Mouse (Mus musculus) erythroblast, adult 5-6 weeks (primary cell): ENCODE measurements around the gene Cdk2ap1. TPM values are rescaled to one million over a fixed set of nuclear protein-coding genes. Genes with fewer than 3 reads are reported as not detected.
"Not testable (repeated sequence)": the region's sequence is repeated elsewhere in the genome, so short reads cannot be mapped to it uniquely, and the experiment has no call there.

Experiments used
- ATAC-seq: replicated peaks from 2 replicates; pipeline ENCODE4 v1.8.0; 2016; ENCODE audit warnings: moderate number of reproducible peaks, mild to moderate bottlenecking, moderate TSS enrichment, inconsistent platforms; ENCODE audit not compliant: poor library complexity, low FRiP score, severe bottlenecking
- total RNA-seq, 2 experiments: library from RNA; stranded (forward) in 1 of 2; stranded (reverse) in 1 of 2; fragments of 150-400 nt in 1 of 2; fragments of 200-764, 138-1000 nt in 1 of 2; gene quantifications; 2 replicates each; pipeline versions ENCODE4 v1.2.3 to v1.2.4; 2015 to 2017; ENCODE audit warnings: low replicate concordance in 2 of 2

The Cdk2ap1 gene
- total RNA-seq, 2 experiments from 2014 or later = 55.1 to 56.3 TPM

DNA sequence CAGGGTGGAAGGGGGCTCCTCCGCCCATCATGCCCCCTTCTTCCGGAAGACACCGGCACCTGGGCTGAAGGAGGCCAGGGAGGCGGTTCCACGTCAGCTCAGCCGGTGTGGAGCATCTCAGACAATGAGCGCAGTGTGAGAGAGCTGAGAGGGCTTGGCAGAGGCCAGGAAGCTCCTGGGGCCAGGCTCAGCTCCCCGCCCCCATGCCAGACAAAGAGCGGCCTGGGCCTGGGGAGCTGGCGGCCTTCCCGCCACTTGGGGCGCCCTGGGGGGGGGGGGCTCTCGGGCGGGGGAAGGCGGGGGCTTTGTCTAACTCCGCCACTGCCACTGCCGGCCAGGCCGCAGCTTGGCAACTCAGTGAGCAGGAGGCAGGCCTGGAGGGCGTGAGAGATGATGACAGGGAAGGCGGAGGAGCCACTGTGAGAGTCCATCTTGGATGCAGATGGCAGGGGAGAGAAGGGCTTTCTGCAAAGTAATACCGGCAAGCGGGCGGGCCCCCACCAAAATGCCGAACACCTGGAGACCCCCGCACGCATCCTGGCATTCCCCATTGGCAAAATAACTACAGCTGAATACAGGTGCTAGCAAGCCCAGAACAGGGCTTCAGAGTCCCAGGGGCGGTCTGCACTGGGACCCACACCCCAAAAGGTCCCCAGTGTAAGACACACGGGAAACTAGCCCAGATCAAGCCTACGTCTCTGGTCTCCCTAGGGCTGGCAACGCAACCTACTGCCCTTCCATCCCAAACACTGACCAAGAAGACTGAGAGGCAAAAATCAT lies 10.6 kb downstream of the Cdk2ap1 start:
- ATAC-seq = peak; percentile 26; the same call in 1 of the 2 replicates

DNA sequence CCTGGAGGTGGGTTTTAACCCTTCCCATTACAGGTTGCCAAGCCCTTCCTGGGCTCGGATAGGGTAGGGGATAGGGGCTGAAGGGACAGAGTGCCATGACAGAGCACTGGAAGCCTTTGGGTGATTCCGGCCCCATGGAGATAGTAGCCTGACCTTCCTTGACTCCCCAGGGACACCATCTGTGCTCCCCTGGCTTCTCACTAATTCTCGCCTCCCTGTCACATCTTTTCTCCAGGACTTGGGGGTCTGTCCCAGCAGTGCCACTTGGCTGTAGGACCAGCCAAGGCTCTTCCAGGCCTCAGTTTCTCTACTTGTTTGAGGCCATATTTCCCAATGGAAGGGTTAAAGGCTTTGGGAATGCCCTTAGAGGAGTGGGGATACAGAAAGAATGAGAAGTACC lies 11.3 kb downstream of the Cdk2ap1 start:
- no peak for ATAC-seq

DNA sequence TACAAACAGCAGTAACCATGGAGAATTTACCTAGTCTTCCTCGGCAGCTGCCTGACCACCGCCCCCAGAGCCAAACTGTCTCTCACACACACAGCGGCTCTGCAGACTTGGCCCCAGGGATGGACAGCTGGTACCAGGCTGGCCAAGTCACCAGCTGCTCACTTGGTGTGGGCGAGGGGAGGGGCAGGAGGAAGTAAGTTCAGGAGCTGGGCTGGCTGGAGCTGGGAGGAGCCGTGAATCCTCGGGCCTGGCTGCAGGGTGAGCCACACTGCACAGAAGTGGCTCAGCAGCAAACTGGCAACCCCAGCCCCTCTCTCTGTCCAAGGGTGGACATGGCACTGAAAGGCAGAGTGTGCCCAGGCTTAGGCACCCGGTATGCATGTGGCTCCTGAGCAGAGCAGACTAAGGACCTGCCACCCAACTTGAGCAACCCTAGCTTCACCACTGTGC lies 11.7 kb downstream of the Cdk2ap1 start:
- ATAC-seq = 0 out of 2 replicates have a peak, but pooled peaks have one; percentile 8

GRCm38 (mm10) chr5:124350350-124350749 lies 12.5 kb downstream of the Cdk2ap1 start:
- no peak for ATAC-seq

- ATAC-seq = no peak
Observed at GRCm38 (mm10) chr5:124349196-124349595, 13.7 kb downstream of the Cdk2ap1 start.

DNA sequence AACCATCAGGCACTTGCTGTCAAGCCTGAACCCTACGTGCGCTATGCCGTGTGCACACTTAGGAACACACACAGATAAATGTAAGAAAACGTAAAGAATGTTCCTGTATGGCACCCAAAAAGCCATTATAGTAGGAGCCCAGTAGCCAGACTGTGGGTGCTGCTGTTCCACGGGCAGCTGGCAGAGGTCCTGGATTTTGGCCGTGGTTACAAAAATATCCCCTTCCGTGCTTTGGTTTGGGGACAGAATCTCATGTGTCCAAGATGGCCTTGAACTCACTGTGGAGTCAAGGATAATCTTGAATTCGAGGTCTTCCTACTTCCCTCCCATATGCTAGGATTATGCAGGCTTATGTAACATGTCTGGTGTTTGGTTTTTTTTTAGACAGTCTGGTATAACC lies 20.0 kb downstream of the Cdk2ap1 start:
- ATAC-seq = no peak

- ATAC-seq = not testable (repeated sequence)
Observed at GRCm38 (mm10) chr5:124341753-124342339, 21.0 kb downstream of the Cdk2ap1 start.

GRCm38 (mm10) chr5:124338791-124339190 lies 24.1 kb downstream of the Cdk2ap1 start:
- no peak; the same call in 1 of the 2 replicates for ATAC-seq

DNA sequence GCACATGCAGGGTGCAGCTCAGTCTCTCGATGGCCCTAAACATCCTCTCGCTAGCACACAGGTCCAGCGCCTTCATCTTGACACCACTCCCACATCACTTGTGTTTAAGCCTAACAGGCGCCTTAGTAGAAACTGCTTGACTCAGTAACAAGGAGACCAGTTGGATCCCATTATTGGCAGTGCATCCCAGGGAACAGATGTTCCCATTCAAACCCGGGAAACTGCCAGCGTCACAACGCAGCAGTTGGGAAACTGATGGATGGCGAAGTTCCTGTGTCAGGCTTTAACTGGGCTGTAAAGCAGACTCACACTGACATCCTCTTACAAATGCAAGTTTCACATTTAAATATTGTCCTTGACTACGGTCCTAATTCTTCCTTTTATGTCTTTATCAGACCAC lies 25.0 kb downstream of the Cdk2ap1 start:
- no peak for ATAC-seq

- ATAC-seq = no peak
Observed at GRCm38 (mm10) chr5:124337103-124337502, 25.8 kb downstream of the Cdk2ap1 start.

DNA sequence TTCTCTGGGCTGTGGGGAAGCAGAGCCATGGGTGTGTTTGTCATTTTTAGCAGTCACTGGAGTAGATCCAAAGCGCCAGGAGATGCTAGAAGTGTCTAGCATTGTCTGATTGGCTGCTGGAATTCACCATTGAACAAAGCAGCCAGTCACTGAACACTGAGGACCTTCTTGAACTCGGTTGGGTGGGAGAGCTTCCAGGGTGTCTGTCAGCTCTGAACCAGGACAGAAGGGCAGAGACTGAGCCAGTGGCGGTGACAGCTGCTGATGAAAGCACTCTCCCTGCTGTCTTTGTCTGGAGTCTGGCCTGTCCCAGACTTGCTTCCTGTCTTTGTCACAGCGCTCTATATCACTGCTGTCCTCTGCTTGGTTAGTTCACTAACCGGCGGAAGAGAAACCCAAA lies 28.5 kb downstream of the Cdk2ap1 start:
- ATAC-seq = no peak

DNA sequence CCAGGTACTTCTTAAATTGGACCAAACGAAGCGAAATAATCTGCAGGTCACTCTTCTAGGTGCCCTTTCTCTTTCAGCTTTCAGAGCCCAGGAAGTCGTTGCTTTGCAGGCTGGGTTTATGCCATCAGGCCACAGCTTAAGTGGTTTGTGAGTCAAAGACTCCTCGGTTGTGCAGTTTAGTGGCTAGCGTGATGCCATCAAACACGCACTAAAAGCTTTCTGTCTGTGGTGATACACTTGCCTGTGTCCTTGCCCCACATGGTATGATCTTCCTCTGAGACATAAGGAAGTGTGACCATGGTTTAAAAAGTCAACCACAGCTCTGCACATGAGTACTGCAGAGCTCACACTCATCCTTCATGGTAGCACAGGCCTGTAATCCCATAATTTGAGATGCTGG lies 32.8 kb downstream of the Cdk2ap1 start:
- ATAC-seq = no peak

- peak; percentile 90 for ATAC-seq
Observed at GRCm38 (mm10) chr5:124327510-124328364, 35.1 kb downstream of the Cdk2ap1 start, which contains the start of the genes Mphosph9 and 2810006K23Rik. Gene Mphosph9 (minus strand): TSS chr5:124327972. Gene 2810006K23Rik (plus strand): TSS chr5:124328089.

DNA sequence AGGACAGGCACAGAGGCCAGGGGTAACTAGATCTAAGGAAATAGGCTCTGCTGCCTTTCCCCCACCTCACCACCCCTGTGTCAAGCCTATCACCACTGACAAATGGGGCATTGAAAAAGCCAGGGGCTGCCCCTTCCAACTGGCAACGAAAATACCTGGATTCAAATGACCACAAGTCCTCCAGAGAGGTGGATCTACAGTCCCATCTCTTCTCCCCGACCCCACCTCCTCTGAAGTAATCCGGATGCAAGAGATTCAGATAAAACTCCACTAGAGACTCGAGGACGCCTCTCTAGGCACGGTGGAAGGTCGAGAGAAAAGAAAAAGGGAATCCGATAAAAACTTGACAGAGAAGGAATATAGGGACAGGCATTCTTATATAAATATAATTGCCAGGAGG lies 36.1 kb downstream of the Cdk2ap1 start:
- ATAC-seq = 0 out of 2 replicates have a peak, but pooled peaks have one; percentile 7

DNA sequence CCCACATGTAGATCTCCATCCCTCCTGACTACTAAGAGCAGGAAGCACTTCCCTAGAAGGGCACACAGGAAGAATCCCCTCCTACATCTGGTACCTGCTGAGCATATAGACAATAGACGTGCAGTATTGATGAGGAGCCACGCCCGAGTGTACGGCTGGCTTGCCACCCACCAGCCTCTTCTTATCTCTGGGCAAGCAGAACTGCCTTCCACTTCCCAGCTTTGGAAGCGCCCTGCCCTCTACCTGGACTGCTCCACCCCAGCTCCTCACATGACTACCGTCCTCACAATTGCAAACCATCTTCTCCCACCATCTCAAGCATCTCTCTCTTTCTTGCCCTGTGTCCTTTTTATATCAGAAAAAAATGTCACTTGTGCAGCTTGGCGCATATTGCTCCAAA lies 45.2 kb downstream of the Cdk2ap1 start:
- ATAC-seq = no peak

- no peak for ATAC-seq
Observed at GRCm38 (mm10) chr5:124315941-124316340, 46.9 kb downstream of the Cdk2ap1 start.

DNA sequence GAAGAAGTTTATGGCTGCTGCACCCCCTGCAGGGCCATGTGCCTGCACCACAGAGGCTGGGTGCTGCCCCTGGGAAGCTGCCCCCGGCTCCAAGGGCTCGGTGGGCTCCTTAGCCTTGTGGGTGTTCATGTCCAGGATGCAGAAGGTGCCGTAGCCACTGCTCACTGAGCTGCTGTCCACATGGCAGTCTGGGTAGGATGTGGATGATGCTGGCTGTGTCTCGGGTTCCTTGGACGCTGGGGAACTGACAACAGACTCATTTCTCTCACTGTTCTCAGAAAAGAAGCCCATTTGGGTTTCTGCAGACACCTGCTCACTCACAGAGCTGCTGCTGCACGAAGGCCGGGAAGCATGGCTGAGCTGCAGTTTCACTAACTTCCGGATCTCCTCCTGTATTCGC lies 47.4 kb downstream of the Cdk2ap1 start:
- no peak for ATAC-seq

GRCm38 (mm10) chr5:124310091-124310490 lies 52.8 kb downstream of the Cdk2ap1 start:
- no peak for ATAC-seq

GRCm38 (mm10) chr5:124309155-124309554 lies 53.7 kb downstream of the Cdk2ap1 start:
- no peak for ATAC-seq

DNA sequence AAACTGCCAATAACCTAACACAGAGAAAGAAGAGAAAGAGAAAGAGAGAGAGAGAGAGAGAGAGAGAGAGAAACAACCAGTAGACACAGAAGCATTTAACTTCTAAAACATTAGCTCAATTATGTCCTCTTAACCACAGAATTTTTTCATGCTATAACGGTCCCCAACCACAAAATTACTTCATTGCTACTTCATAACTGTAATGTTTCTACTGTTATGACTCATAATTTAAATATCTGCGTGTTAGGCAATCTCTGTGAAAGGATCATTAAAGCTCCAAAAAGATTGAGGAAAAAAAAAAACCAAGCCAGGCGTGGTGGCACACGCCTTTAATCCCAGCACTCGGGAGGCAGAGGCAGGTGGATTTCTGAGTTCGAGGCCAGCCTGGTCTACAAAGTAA lies 60.0 kb downstream of the Cdk2ap1 start:
- ATAC-seq = not testable (repeated sequence)
